Mouse (Mus musculus) testis, adult 2 months (tissue): ENCODE measurements at regions not wholly inside any gene's neighbourhood (a gene's known extent, or its start where the extent isn't known, plus 50 kb on each side); places are given as distances from the start of the nearest gene placed in this dataset.

Experiments used
- CTCF ChIP-seq: fragments of 200-500 bp; IDR thresholded peaks from 2 replicates; pipeline ENCODE4 v1.5.1; 2012; ENCODE audit warnings: low read depth, mild to moderate bottlenecking, inconsistent platforms, low read length, moderate library complexity; ENCODE audit not compliant: control insufficient read depth, insufficient read depth, insufficient replicate concordance
- POLR2A ChIP-seq: fragments of 200-500 bp; IDR thresholded peaks from 2 replicates; pipeline ENCODE4 v1.6.1; 2012; ENCODE audit warnings: low read depth, mild to moderate bottlenecking, inconsistent platforms, low read length, moderate library complexity; ENCODE audit not compliant: control insufficient read depth

- TF ChIP-seq CTCF (no peak), POLR2A (no peak)
Observed at GRCm38 (mm10) chr15:36374732-36375548, 632.6 kb downstream of the Zfp706 start.
